Mouse (Mus musculus): ENCODE data around the gene Tars. TPM values are rescaled to one million over a fixed set of nuclear protein-coding genes. Genes with fewer than 3 reads are reported as not detected.
A peak's percentile ranks its signal among the peaks of the same experiment; 100 is the strongest.

The Tars gene
- polyA plus RNA-seq, 1 experiment = 38.5 TPM

DNA sequence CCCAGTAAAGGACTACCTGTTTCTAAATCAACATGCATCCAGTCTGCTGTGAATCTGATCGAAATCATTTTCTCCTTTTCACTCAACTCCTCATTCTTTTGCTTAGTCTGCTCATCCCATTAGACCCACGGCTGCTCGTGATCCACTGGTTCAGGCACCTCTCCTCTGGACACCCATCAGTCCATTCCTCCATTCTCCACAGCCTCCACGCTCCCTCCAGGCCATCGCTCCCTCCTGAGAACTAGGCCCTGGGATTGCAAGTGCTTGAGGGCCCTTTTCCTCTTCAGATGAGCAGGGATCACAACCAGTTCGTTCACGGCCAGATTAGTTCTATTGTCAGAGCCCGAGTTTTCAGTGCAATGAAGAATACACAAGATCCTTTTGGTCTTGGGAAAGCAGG lies 18.8 kb downstream of the Tars start:
- DNase-seq = no peak
- no peaks in the 10 kb centered on the region for H3K4me1 ChIP-seq (ENCODE audit: control insufficient read depth, insufficient read depth, low read length)
- H3K4me3 ChIP-seq (replicated peaks; ENCODE audit: insufficient read depth, low read depth, low read length) = no peak overlapping the region
- no peak overlapping the region for H3K27ac ChIP-seq (ENCODE audit: insufficient read depth, low read length)
- 82% methylated on average over 8 of the region's 8 CpGs for WGBS
- TF ChIP-seq CTCF (IDR thresholded peaks at IDR 0.05; ENCODE audit: borderline replicate concordance, insufficient read depth, low read depth, low read length) = no peak
- no peak for TF ChIP-seq POLR2A (IDR thresholded peaks at IDR 0.05; ENCODE audit: borderline replicate concordance, insufficient read depth, low read length)
- no peaks in the 10 kb centered on the region for H3K27me3 ChIP-seq (ENCODE audit: control insufficient read depth, insufficient read depth, low read length)

DNA sequence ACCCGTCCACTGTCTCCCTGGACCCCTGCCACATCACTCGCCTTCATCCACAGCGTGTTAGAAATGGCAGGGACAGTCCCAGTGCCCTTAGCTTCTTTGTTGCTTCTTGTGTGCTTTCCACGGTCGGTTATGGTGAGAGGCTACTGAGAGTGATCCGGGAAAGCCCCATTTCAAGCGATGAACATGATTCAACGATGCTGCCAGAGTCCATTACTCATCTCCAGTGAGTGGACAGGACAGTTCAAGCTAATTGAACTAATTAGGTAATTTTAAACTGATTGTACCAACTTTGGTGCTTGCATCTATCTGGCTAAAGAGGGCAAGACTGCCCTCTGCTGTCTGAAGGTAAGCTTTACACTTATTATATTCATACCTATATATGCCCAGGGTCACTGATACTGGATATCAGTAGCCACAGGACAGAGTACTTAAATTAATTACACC lies 19.4 kb downstream of the Tars start:
- H3K27ac ChIP-seq (ENCODE audit: insufficient read depth, low read length) = no peak overlapping the region
- TF ChIP-seq CTCF (IDR thresholded peaks at IDR 0.05; ENCODE audit: borderline replicate concordance, insufficient read depth, low read depth, low read length) (no peak; the same call in 1 of the 2 replicates), POLR2A (IDR thresholded peaks at IDR 0.05; ENCODE audit: borderline replicate concordance, insufficient read depth, low read length) (no peak)
- DNase-seq = peak in 1 of 2 experiments; percentile 26
- 9% methylated on average over 8 of the region's 8 CpGs for WGBS
- H3K27me3 ChIP-seq (ENCODE audit: control insufficient read depth, insufficient read depth, low read length) = no peaks in the 10 kb centered on the region
- H3K4me3 ChIP-seq (replicated peaks; ENCODE audit: insufficient read depth, low read depth, low read length) = no peak overlapping the region
- no peaks in the 10 kb centered on the region for H3K4me1 ChIP-seq (ENCODE audit: control insufficient read depth, insufficient read depth, low read length)

DNA sequence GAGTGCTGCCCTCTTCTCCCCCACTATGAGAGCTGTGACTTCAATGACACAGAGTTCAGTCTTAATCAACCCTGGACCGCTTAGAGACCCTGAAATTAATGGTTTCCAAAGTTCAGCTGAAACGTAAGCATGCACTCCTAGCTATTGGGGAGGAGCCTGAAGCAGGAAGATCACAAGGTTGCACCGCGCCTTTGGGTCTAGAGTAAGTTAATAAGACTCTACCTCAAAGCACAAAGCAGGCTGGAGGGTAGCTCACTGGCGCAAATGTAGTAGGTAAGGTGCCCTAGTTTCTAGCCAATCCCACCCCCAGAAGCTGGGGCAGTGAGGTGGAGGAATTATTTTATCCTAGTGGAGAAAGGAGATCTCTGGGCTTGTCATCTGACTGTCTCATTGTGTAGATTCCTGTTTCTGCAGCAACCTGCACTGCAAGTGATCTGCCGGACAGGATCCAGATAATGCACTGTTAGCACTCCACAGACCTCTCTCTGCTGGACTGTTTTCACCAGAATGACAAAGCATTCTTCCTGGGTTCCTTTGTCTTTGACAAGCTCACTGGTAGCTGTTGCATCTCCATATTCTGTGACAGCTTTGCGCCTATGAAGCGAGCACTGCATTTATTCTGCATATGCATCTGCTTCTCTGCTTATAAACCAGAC lies 19.9 kb downstream of the Tars start:
- H3K27ac ChIP-seq (ENCODE audit: insufficient read depth, low read length) = no peak overlapping the region
- H3K27me3 ChIP-seq (ENCODE audit: control insufficient read depth, insufficient read depth, low read length) = no peaks in the 10 kb centered on the region
- TF ChIP-seq CTCF (IDR thresholded peaks at IDR 0.05; ENCODE audit: borderline replicate concordance, insufficient read depth, low read depth, low read length) = no peak
- no peak for TF ChIP-seq POLR2A (IDR thresholded peaks at IDR 0.05; ENCODE audit: borderline replicate concordance, insufficient read depth, low read length)
- no peak for DNase-seq
- WGBS = 82% methylated on average over 8 of the region's 8 CpGs
- no peaks in the 10 kb centered on the region for H3K4me1 ChIP-seq (ENCODE audit: control insufficient read depth, insufficient read depth, low read length)
- H3K4me3 ChIP-seq (replicated peaks; ENCODE audit: insufficient read depth, low read depth, low read length) = no peak overlapping the region

DNA sequence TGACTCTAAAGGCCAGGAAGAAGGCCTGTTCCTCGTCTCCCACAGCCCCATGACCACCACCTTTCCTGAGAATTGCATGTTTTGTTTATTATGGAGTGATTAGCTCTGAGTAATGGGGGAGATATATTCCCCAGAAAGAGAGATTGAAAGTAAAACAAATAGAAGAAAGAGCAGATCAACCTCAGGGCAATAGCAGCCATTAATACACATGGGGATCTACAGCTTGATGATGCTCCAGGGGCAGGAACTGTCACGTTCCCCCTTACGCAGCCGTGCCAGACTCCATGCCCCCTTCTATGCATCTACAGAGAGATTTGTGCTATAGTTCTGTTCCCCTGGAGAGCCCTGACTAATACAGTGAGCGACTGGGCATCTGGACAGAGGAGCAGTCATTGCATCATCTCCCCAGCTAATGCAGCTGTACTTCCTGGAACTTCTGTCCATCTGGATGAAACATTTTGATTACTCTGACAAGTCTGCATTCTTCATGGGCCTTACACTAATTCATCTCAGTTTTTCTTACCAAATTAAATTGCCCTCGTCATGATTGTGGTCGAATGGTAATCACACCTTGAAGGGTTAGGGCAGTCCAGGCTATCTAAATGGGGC lies 28.9 kb downstream of the Tars start:
- no peaks in the 10 kb centered on the region for H3K27me3 ChIP-seq (ENCODE audit: control insufficient read depth, insufficient read depth, low read length)
- no peak for DNase-seq
- TF ChIP-seq CTCF (IDR thresholded peaks at IDR 0.05; ENCODE audit: borderline replicate concordance, insufficient read depth, low read depth, low read length) = no peak
- TF ChIP-seq POLR2A (IDR thresholded peaks at IDR 0.05; ENCODE audit: borderline replicate concordance, insufficient read depth, low read length) = no peak
- no peak overlapping the region for H3K27ac ChIP-seq (ENCODE audit: insufficient read depth, low read length)
- no peaks in the 10 kb centered on the region for H3K4me1 ChIP-seq (ENCODE audit: control insufficient read depth, insufficient read depth, low read length)
- 80% methylated on average over 7 of the region's 7 CpGs for WGBS
- H3K4me3 ChIP-seq (replicated peaks; ENCODE audit: insufficient read depth, low read depth, low read length) = no peak overlapping the region

DNA sequence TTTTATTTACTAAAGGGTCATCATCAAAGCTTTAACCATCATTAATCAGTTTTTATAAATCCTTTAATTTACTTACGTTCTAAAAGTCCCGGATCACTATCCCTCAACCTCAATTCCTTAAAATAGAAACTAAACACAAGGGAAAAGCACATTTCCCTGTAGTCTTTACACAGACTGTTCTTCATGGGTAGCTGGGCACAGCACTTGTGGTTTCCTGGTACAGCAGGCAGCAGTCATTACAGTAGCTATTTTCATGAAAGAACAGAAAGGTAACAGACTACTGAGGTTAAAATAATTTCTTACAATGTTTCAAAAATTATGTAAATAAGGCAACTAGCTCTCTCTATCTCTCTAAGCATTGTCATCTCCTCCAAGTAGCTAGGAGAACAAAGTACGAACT lies 29.9 kb downstream of the Tars start:
- 89% methylated on average over 3 of the region's 3 CpGs for WGBS
- no peak overlapping the region for H3K4me3 ChIP-seq (replicated peaks; ENCODE audit: insufficient read depth, low read depth, low read length)

DNA sequence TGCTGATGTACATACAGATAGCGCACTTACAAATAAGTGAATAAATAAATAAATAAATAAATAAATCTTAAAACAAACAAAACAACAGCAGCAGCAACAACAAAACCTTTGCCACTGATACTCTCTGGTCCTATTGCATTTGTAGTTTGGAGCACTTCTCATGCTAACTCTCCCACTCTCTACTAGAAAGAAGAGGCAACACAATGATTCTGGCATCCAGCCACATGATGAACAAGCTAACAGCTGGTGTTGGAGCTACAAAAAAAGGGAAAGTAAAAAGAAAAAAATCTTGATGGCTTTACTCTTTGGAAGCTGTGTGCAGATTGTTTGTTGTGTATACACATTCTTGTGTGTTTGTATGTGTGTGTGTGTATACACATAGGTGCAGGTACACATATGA lies 34.7 kb downstream of the Tars start:
- no peak overlapping the region for H3K4me3 ChIP-seq (replicated peaks; ENCODE audit: insufficient read depth, low read depth, low read length)
- no peak for DNase-seq
- H3K4me1 ChIP-seq (ENCODE audit: control insufficient read depth, insufficient read depth, low read length) = no peaks in the 10 kb centered on the region
- TF ChIP-seq CTCF (IDR thresholded peaks at IDR 0.05; ENCODE audit: borderline replicate concordance, insufficient read depth, low read depth, low read length) (no peak), POLR2A (IDR thresholded peaks at IDR 0.05; ENCODE audit: borderline replicate concordance, insufficient read depth, low read length) (no peak)
- H3K27ac ChIP-seq (ENCODE audit: insufficient read depth, low read length) = no peak overlapping the region
- no peaks in the 10 kb centered on the region for H3K27me3 ChIP-seq (ENCODE audit: control insufficient read depth, insufficient read depth, low read length)
- 96% methylated on average over 1 of the region's 1 CpGs for WGBS

More for the DNA sequence above, 29.9 kb downstream of the Tars start:
- DNase-seq = no peak
- Histone ChIP-seq H3K27me3 (ENCODE audit: control insufficient read depth, insufficient read depth, low read length) (no peaks in the 10 kb centered on the region), H3K27ac (ENCODE audit: insufficient read depth, low read length) (no peak overlapping the region), H3K4me1 (ENCODE audit: control insufficient read depth, insufficient read depth, low read length) (no peaks in the 10 kb centered on the region)
- TF ChIP-seq CTCF (IDR thresholded peaks at IDR 0.05; ENCODE audit: borderline replicate concordance, insufficient read depth, low read depth, low read length) = no peak
- TF ChIP-seq POLR2A (IDR thresholded peaks at IDR 0.05; ENCODE audit: borderline replicate concordance, insufficient read depth, low read length) = no peak

DNA sequence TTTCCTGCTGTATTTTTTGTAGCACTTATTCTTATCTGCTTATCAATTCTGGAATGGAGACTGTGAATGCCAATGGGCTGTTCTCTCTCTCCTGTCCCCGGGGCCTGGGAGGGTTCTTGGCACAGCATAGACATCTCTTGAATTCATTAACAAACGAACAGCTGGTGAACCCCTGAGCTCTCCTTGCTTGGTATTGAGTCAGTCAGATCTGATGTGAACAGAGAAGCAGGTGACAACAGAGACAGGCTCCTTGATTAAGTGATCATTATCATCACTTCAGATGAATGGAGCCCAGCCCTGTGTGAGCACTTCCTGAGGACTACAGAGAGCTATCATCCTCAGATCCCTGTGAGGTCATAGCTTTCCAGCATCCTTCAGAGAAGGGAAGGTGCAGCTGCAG lies 35.4 kb downstream of the Tars start:
- H3K4me1 ChIP-seq (ENCODE audit: control insufficient read depth, insufficient read depth, low read length) = no peaks in the 10 kb centered on the region

DNA sequence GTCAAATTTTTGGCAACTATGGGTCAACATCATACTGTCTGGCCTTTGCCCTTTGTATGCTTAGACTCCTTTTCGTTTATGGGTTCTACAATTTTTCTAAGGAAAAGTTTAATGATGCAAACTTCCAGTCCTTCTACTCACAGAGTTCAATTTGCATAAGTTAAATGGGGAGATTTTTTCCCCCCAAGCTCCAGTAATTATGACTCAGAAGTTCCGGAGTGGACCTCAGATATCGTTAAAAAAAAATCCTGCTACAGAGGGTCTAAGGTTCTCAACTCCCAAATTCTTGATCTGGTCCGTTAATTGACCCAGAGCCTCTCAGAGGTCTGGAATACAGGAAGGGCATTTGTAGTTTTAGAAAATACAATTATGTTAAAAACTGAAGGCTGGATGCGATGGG lies 37.6 kb downstream of the Tars start:
- H3K4me1 ChIP-seq (ENCODE audit: control insufficient read depth, insufficient read depth, low read length) = no peaks in the 10 kb centered on the region
- no peak for DNase-seq
- H3K27me3 ChIP-seq (ENCODE audit: control insufficient read depth, insufficient read depth, low read length) = no peaks in the 10 kb centered on the region
- 91% methylated on average over 5 of the region's 5 CpGs for WGBS
- TF ChIP-seq CTCF (IDR thresholded peaks at IDR 0.05; ENCODE audit: borderline replicate concordance, insufficient read depth, low read depth, low read length) (no peak), POLR2A (IDR thresholded peaks at IDR 0.05; ENCODE audit: borderline replicate concordance, insufficient read depth, low read length) (no peak)
- no peak overlapping the region for H3K4me3 ChIP-seq (replicated peaks; ENCODE audit: insufficient read depth, low read depth, low read length)
- H3K27ac ChIP-seq (ENCODE audit: insufficient read depth, low read length) = no peak overlapping the region

More for the DNA sequence above, 35.4 kb downstream of the Tars start:
- TF ChIP-seq CTCF (IDR thresholded peaks at IDR 0.05; ENCODE audit: borderline replicate concordance, insufficient read depth, low read depth, low read length) (no peak), POLR2A (IDR thresholded peaks at IDR 0.05; ENCODE audit: borderline replicate concordance, insufficient read depth, low read length) (no peak)
- no peak for DNase-seq
- H3K27me3 ChIP-seq (ENCODE audit: control insufficient read depth, insufficient read depth, low read length) = no peaks in the 10 kb centered on the region
- H3K4me3 ChIP-seq (replicated peaks; ENCODE audit: insufficient read depth, low read depth, low read length) = no peak overlapping the region
- H3K27ac ChIP-seq (ENCODE audit: insufficient read depth, low read length) = no peak overlapping the region
- 5% methylated on average over 2 of the region's 2 CpGs for WGBS

All from cerebellum, adult 2 months (tissue).